Mouse (Mus musculus): Measurements from ENCODE around the gene Acaa1b. TPM values are rescaled to one million over a fixed set of nuclear protein-coding genes. Genes with fewer than 3 reads are reported as not detected.

Acaa1b gene
- polyA plus RNA-seq, 1 experiment from 2014 or later: 1.4 TPM

DNA sequence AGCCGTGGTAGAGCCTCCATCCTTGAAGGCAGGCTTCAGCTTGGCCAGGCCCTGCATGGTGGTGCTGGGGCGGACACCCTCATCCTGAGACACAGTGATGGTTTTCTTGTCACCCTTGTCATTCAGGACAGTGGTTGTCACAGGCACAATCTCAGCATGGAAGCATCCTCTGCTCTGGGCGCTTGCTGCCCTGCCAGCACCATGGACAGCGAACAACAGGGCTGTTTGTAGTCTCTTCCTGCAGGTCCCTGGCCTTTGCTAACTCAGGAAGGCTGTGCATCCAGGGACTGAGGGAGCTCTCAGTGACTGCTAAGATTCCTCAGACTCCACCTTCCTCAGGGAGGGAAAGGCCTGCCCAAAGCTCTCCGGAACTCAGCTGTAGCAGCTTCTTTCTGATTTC lies 7.3 kb downstream of the Acaa1b start:
- DNase-seq (ENCODE audit: low spot score) (peak; percentile 64), ATAC-seq (ENCODE audit: low FRiP score) (no peak)
- Histone ChIP-seq H3K4me3 (ENCODE audit: low read depth, low read length) (no peak overlapping the region), H3K9ac (ENCODE audit: low read depth, low read length) (no peak overlapping the region), H3K4me1 (replicated peaks; ENCODE audit: control insufficient read depth, insufficient read depth, low read length) (no peaks in the 10 kb centered on the region), H3K27me3 (ENCODE audit: control insufficient read depth, insufficient read depth, low read length) (no peaks in the 10 kb centered on the region), H3K27ac (ENCODE audit: low read depth, low read length) (no peak overlapping the region), H3K9me3 (ENCODE audit: control insufficient read depth, low read length) (no peaks in the 10 kb centered on the region), H3K36me3 (ENCODE audit: control insufficient read depth, insufficient read depth, low read length) (no peaks in the 10 kb centered on the region), H3K4me2 (replicated peaks; ENCODE audit: low read depth, low read length) (no peak overlapping the region)
- WGBS: 24% methylated on average over 5 of the region's 5 CpGs

DNA sequence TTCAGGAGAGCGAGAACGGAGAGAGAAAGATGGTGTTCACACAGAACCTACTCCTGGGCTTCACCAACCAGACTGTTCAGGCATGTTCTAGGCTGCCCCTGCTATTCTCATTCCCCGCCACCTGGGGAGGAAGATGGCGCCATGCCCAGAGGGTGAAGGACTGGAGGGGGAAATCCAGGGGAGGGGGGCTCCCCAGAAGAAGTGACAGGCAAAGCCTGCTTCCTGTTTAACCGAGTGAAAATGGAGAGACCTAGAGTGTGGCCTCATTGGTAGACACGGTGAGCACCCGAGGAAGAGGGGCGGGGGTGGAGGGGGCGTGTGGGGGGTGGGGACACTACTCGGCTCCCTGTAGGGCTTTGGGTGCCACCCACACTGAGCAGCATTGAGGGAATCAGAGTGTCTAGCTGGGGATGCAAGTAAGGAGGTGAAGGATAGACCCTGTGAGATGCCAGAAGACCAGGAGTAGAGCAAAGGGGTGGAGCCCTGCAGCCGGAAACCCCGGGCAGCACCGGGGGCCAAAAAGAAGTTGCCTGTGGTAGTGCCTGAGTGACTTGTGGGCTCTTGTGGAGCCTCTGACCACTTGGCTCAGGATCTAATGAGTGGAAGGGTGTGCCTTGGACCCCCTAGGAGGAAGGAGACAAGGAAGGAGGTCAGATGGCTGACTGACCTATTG lies 10.7 kb downstream of the Acaa1b start:
- no peak overlapping the region for H3K4me2 ChIP-seq (replicated peaks; ENCODE audit: low read depth, low read length)
- WGBS: 81% methylated on average over 12 of the region's 13 CpGs
- H3K27me3 ChIP-seq (ENCODE audit: control insufficient read depth, insufficient read depth, low read length): no peaks in the 10 kb centered on the region
- ATAC-seq (ENCODE audit: low FRiP score) (no peak), DNase-seq (ENCODE audit: low spot score) (no peak)
- H3K27ac ChIP-seq (ENCODE audit: low read depth, low read length): no peak overlapping the region
- no peak overlapping the region for H3K9ac ChIP-seq (ENCODE audit: low read depth, low read length)
- H3K4me1 ChIP-seq (replicated peaks; ENCODE audit: control insufficient read depth, insufficient read depth, low read length): no peaks in the 10 kb centered on the region
- H3K9me3 ChIP-seq (ENCODE audit: control insufficient read depth, low read length): no peaks in the 10 kb centered on the region
- H3K36me3 ChIP-seq (ENCODE audit: control insufficient read depth, insufficient read depth, low read length): no peaks in the 10 kb centered on the region
- H3K4me3 ChIP-seq (ENCODE audit: low read depth, low read length): no peak overlapping the region

DNA sequence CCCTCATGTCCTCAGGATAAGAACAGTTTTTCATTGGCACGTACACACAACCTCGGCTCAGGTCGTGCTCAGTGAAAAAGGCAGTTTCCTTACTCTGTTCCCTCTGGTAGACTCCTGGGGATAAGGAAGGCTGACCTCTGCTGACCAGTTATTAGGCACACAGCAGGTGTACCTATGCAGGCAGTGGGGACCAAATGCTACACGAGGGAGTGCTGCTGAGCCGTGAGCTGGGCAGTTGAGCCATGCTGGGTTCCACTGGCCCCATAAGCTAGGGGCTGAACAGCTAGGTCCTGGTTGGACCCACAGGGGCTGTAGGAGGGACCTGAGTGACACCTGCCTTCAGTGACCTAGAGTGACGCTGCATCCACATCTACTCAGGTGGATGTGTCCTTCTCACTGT lies 11.3 kb downstream of the Acaa1b start:
- no peaks in the 10 kb centered on the region for H3K9me3 ChIP-seq (ENCODE audit: control insufficient read depth, low read length)
- no peak overlapping the region for H3K9ac ChIP-seq (ENCODE audit: low read depth, low read length)
- no peak for DNase-seq (ENCODE audit: low spot score)
- 70% methylated on average over 6 of the region's 6 CpGs for WGBS
- no peak overlapping the region for H3K4me3 ChIP-seq (ENCODE audit: low read depth, low read length)
- no peak for ATAC-seq (ENCODE audit: low FRiP score)
- H3K27me3 ChIP-seq (ENCODE audit: control insufficient read depth, insufficient read depth, low read length): no peaks in the 10 kb centered on the region
- H3K4me2 ChIP-seq (replicated peaks; ENCODE audit: low read depth, low read length): no peak overlapping the region
- no peaks in the 10 kb centered on the region for H3K4me1 ChIP-seq (replicated peaks; ENCODE audit: control insufficient read depth, insufficient read depth, low read length)
- H3K27ac ChIP-seq (ENCODE audit: low read depth, low read length): no peak overlapping the region
- no peaks in the 10 kb centered on the region for H3K36me3 ChIP-seq (ENCODE audit: control insufficient read depth, insufficient read depth, low read length)

DNA sequence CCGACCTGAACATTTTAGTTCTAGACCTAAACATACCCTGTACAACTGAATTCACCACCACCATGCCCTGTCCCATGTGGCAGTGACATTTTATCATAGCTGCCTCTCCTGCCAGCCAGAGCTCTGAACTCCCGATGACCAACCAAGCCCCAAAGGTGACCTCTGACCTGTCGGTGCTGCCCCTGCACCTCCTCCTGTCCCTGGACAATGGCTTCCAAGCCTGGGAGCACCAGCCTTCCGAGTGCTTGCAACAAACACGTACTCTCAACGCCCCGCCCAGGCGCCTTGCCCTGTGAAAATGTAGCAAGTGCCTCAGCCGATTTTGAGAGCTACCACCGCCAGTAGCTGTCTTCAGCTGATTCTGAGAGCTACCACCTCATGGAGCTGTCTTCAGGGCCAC lies 11.8 kb downstream of the Acaa1b start:
- ATAC-seq (ENCODE audit: low FRiP score) (no peak), DNase-seq (ENCODE audit: low spot score) (no peak)
- no peak overlapping the region for H3K4me3 ChIP-seq (ENCODE audit: low read depth, low read length)
- no peaks in the 10 kb centered on the region for H3K9me3 ChIP-seq (ENCODE audit: control insufficient read depth, low read length)
- WGBS: 61% methylated on average over 10 of the region's 10 CpGs
- no peaks in the 10 kb centered on the region for H3K4me1 ChIP-seq (replicated peaks; ENCODE audit: control insufficient read depth, insufficient read depth, low read length)
- no peaks in the 10 kb centered on the region for H3K36me3 ChIP-seq (ENCODE audit: control insufficient read depth, insufficient read depth, low read length)
- H3K27me3 ChIP-seq (ENCODE audit: control insufficient read depth, insufficient read depth, low read length): no peaks in the 10 kb centered on the region
- no peak overlapping the region for H3K9ac ChIP-seq (ENCODE audit: low read depth, low read length)
- no peak overlapping the region for H3K4me2 ChIP-seq (replicated peaks; ENCODE audit: low read depth, low read length)
- no peak overlapping the region for H3K27ac ChIP-seq (ENCODE audit: low read depth, low read length)

DNA sequence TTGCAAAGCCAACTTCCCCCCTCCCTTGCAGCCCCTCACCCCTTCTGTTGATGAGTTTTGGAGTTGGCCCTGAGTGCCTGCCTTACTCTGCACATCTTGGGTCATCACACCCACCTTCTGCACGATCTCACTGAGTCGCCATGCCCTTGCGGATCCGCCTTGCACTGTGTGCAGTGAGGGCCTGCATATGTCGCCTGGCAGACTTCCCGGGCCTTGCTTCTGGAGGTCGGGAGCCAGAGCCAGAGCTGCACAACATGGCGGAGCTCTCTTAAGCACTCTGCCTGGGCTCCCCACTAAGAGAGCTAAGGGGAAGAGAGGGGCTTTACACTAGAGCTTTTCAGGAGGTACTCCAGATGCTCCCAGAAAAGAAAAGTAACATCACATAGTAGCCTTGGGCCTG lies 12.2 kb downstream of the Acaa1b start:
- no peaks in the 10 kb centered on the region for H3K36me3 ChIP-seq (ENCODE audit: control insufficient read depth, insufficient read depth, low read length)
- no peaks in the 10 kb centered on the region for H3K9me3 ChIP-seq (ENCODE audit: control insufficient read depth, low read length)
- H3K4me2 ChIP-seq (replicated peaks; ENCODE audit: low read depth, low read length): no peak overlapping the region
- 88% methylated on average over 8 of the region's 8 CpGs for WGBS
- no peaks in the 10 kb centered on the region for H3K4me1 ChIP-seq (replicated peaks; ENCODE audit: control insufficient read depth, insufficient read depth, low read length)
- no peak overlapping the region for H3K9ac ChIP-seq (ENCODE audit: low read depth, low read length)
- no peak for ATAC-seq (ENCODE audit: low FRiP score)
- no peak overlapping the region for H3K4me3 ChIP-seq (ENCODE audit: low read depth, low read length)
- no peaks in the 10 kb centered on the region for H3K27me3 ChIP-seq (ENCODE audit: control insufficient read depth, insufficient read depth, low read length)
- no peak overlapping the region for H3K27ac ChIP-seq (ENCODE audit: low read depth, low read length)
- DNase-seq (ENCODE audit: low spot score): no peak

DNA sequence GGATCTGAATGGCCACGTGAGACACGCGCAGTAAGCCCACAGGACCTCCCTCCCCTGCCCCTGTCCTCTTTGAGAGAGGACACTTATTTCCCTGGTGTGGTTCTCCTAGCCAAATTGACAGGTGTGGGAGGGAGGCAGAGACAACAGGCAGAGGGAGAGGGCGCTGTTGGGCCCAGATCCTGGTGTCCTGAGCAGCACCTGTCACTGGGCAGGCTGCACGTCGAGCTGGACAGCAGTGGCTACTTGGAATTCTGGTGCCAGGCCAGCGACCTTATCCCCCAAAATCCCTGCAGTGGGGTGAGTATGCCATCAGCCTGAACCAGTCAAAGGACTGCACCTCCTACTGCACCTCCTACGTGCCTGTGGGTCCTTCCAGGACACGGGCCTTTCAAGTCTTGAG lies 13.5 kb downstream of the Acaa1b start:
- Histone ChIP-seq H3K36me3 (ENCODE audit: control insufficient read depth, insufficient read depth, low read length) (no peaks in the 10 kb centered on the region), H3K27me3 (ENCODE audit: control insufficient read depth, insufficient read depth, low read length) (no peaks in the 10 kb centered on the region), H3K27ac (ENCODE audit: low read depth, low read length) (no peak overlapping the region), H3K9me3 (ENCODE audit: control insufficient read depth, low read length) (no peaks in the 10 kb centered on the region), H3K4me1 (replicated peaks; ENCODE audit: control insufficient read depth, insufficient read depth, low read length) (no peaks in the 10 kb centered on the region), H3K4me2 (replicated peaks; ENCODE audit: low read depth, low read length) (no peak overlapping the region), H3K9ac (ENCODE audit: low read depth, low read length) (no peak overlapping the region), H3K4me3 (ENCODE audit: low read depth, low read length) (no peak overlapping the region)
- ATAC-seq (ENCODE audit: low FRiP score): no peak
- DNase-seq (ENCODE audit: low spot score): no peak
- WGBS: 74% methylated on average over 9 of the region's 9 CpGs

DNA sequence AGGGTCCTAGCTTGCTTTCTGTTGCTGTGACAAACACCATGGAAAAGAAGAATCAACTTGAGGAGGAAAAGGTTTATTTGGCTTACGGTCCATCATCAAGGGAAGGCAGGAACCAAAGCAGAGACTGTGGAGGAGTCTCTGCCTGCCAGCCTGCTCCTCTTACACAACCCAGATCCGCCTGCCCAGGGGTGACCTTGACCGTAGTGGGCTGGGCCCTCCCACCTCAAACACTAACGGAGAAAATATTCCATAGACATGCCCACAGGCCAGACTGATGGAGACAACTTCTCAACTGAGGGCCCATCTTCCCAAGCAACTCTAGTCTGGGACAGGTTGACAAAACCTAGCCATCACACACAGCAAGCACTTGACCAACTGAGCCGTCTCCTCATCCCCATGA lies 14.8 kb downstream of the Acaa1b start:
- no peak for ATAC-seq (ENCODE audit: low FRiP score)
- no peak overlapping the region for H3K4me2 ChIP-seq (replicated peaks; ENCODE audit: low read depth, low read length)
- H3K4me1 ChIP-seq (replicated peaks; ENCODE audit: control insufficient read depth, insufficient read depth, low read length): no peaks in the 10 kb centered on the region
- no peaks in the 10 kb centered on the region for H3K36me3 ChIP-seq (ENCODE audit: control insufficient read depth, insufficient read depth, low read length)
- WGBS: 87% methylated on average over 5 of the region's 5 CpGs
- H3K27ac ChIP-seq (ENCODE audit: low read depth, low read length): no peak overlapping the region
- no peaks in the 10 kb centered on the region for H3K27me3 ChIP-seq (ENCODE audit: control insufficient read depth, insufficient read depth, low read length)
- no peak for DNase-seq (ENCODE audit: low spot score)
- no peaks in the 10 kb centered on the region for H3K9me3 ChIP-seq (ENCODE audit: control insufficient read depth, low read length)
- H3K9ac ChIP-seq (ENCODE audit: low read depth, low read length): no peak overlapping the region
- H3K4me3 ChIP-seq (ENCODE audit: low read depth, low read length): no peak overlapping the region

DNA sequence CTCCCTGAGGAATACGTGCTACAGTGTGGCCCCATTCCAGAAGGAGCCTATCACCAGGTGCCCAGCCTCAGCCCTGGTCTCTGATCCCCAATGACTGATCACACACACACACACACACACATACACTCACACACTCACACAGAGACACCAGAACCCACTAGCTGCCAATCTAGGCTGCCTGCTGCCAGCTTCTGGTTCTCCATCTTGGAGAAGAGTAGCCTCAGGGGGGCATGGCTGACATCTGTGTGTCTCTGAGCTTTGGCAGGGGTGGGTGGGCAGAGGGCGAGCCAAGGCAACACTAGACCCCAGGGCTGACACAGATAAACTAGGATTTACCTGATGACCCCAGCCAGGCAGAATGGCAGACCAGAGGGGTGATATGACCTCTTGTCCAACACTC lies 18.1 kb downstream of the Acaa1b start:
- no peaks in the 10 kb centered on the region for H3K36me3 ChIP-seq (ENCODE audit: control insufficient read depth, insufficient read depth, low read length)
- no peaks in the 10 kb centered on the region for H3K4me1 ChIP-seq (replicated peaks; ENCODE audit: control insufficient read depth, insufficient read depth, low read length)
- H3K27ac ChIP-seq (ENCODE audit: low read depth, low read length): no peak overlapping the region
- H3K9me3 ChIP-seq (ENCODE audit: control insufficient read depth, low read length): no peaks in the 10 kb centered on the region
- H3K4me2 ChIP-seq (replicated peaks; ENCODE audit: low read depth, low read length): no peak overlapping the region
- H3K4me3 ChIP-seq (ENCODE audit: low read depth, low read length): no peak overlapping the region
- no peak for DNase-seq (ENCODE audit: low spot score)
- H3K9ac ChIP-seq (ENCODE audit: low read depth, low read length): no peak overlapping the region
- no peak for ATAC-seq (ENCODE audit: low FRiP score)
- WGBS: 90% methylated on average over 2 of the region's 2 CpGs
- no peaks in the 10 kb centered on the region for H3K27me3 ChIP-seq (ENCODE audit: control insufficient read depth, insufficient read depth, low read length)

DNA sequence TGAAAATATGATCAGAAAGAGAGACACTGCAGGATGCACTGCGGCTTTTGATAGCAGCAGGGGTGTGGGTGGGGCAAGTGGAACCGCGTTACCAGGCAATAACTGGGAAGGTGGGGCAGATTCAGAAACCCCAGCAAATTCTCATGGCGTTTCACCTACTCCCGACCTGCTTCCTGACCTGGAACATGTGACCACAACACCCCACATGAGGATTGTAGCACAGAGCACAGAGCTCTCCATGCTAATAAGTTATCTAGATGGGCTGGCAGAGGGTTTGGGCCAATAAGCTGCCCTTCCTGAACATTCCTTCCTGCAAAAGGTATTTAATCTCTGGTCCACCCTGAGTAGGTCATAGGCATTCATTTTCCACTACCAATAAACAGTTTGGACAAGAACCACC lies 26.2 kb downstream of the Acaa1b start:
- Histone ChIP-seq H3K27me3 (ENCODE audit: control insufficient read depth, insufficient read depth, low read length) (no peaks in the 10 kb centered on the region), H3K9me3 (ENCODE audit: control insufficient read depth, low read length) (no peaks in the 10 kb centered on the region), H3K27ac (ENCODE audit: low read depth, low read length) (no peak overlapping the region), H3K36me3 (ENCODE audit: control insufficient read depth, insufficient read depth, low read length) (no peaks in the 10 kb centered on the region), H3K4me1 (replicated peaks; ENCODE audit: control insufficient read depth, insufficient read depth, low read length) (no peaks in the 10 kb centered on the region), H3K9ac (ENCODE audit: low read depth, low read length) (no peak overlapping the region), H3K4me2 (replicated peaks; ENCODE audit: low read depth, low read length) (no peak overlapping the region), H3K4me3 (ENCODE audit: low read depth, low read length) (no peak overlapping the region)
- 64% methylated on average over 5 of the region's 5 CpGs for WGBS
- ATAC-seq (ENCODE audit: low FRiP score): no peak
- DNase-seq (ENCODE audit: low spot score): no peak

Measured in hindbrain, embryonic 11.5 days (tissue).